Mouse (Mus musculus) liver, embryonic 15.5 days (tissue): ENCODE measurements around the gene Hs1bp3. TPM values are rescaled to one million over a fixed set of nuclear protein-coding genes. Genes with fewer than 3 reads are reported as not detected.
A peak's percentile ranks its signal among the peaks of the same experiment; 100 is the strongest.

Source experiments
- ATAC-seq: fragments of 200-750 bp; cut with Nextera tagmentation; 2 replicates; pipeline ENCODE4 v1.8.0; 2017; ENCODE audit warnings: moderate number of reproducible peaks, mild to moderate bottlenecking, moderate library complexity; ENCODE audit not compliant: insufficient read depth
- H3K27ac ChIP-seq: fragments of 300-500 bp; sonication (generic); replicated peaks from 2 replicates; pipeline ENCODE4 v1.5.1; 2015; ENCODE audit warnings: mild to moderate bottlenecking, inconsistent platforms
- H3K27me3 ChIP-seq: fragments of 300-500 bp; sonication (generic); 2 replicates; pipeline ENCODE4 v1.6.1; 2015; ENCODE audit warnings: mild to moderate bottlenecking, inconsistent platforms
- H3K36me3 ChIP-seq: fragments of 300-500 bp; sonication (generic); replicated peaks from 2 replicates; pipeline ENCODE4 v1.6.1; 2015; ENCODE audit warnings: moderate library complexity, mild to moderate bottlenecking, inconsistent platforms
- H3K4me1 ChIP-seq: fragments of 300-500 bp; sonication (generic); replicated peaks from 2 replicates; pipeline ENCODE4 v1.6.1; 2015; ENCODE audit warnings: inconsistent platforms
- H3K4me2 ChIP-seq: fragments of 300-500 bp; sonication (generic); 2 replicates; pipeline ENCODE4 v1.6.1; 2015; ENCODE audit warnings: moderate library complexity, mild to moderate bottlenecking, inconsistent platforms
- H3K4me3 ChIP-seq: fragments of 300-500 bp; sonication (generic); replicated peaks from 2 replicates; pipeline ENCODE4 v1.5.1; 2015; ENCODE audit warnings: mild to moderate bottlenecking, inconsistent platforms
- H3K9ac ChIP-seq: fragments of 300-500 bp; sonication (generic); 2 replicates; pipeline ENCODE4 v1.6.1; 2015; ENCODE audit warnings: moderate library complexity, mild to moderate bottlenecking, inconsistent platforms
- H3K9me3 ChIP-seq: fragments of 300-500 bp; sonication (generic); replicated peaks from 2 replicates; pipeline ENCODE4 v1.6.1; 2016; ENCODE audit warnings: inconsistent platforms
- WGBS: fragments of 180-500 bp; shearing (Covaris S2); methylation state at CpG from one replicate; pipeline ENCODE4 v1.1.7; 2015; ENCODE audit warnings: mixed read lengths; ENCODE audit not compliant: insufficient replicate concordance; 5-methylcytosine and 5-hydroxymethylcytosine counted together
- polyA plus RNA-seq: library from polyadenylated mRNA; unstranded; fragments of >200 nt; fragmentation: Nextera tagmentation; extraction: Ambion mirVana; gene quantifications from 2 replicates; pipeline ENCODE4 v1.2.1, GENCODE M21; 2015

The Hs1bp3 gene
- polyA plus RNA-seq, 1 experiment from 2014 or later: 4.0 TPM

- H3K36me3 ChIP-seq: no peaks in the 10 kb centered on the region
- 63% methylated on average over 6 of the region's 6 CpGs for WGBS
- H3K9me3 ChIP-seq: no peaks in the 10 kb centered on the region
- no peak overlapping the region for H3K9ac ChIP-seq
- H3K27ac ChIP-seq: no peak overlapping the region
- H3K4me1 ChIP-seq: no peaks in the 10 kb centered on the region
- no peak for ATAC-seq
- H3K4me2 ChIP-seq: no peak overlapping the region
- no peak overlapping the region for H3K4me3 ChIP-seq
- H3K27me3 ChIP-seq: no peaks in the 10 kb centered on the region
These were observed 51.1 kb downstream of the Hs1bp3 start for GRCm38 (mm10) chr12:8364321-8364838.

DNA sequence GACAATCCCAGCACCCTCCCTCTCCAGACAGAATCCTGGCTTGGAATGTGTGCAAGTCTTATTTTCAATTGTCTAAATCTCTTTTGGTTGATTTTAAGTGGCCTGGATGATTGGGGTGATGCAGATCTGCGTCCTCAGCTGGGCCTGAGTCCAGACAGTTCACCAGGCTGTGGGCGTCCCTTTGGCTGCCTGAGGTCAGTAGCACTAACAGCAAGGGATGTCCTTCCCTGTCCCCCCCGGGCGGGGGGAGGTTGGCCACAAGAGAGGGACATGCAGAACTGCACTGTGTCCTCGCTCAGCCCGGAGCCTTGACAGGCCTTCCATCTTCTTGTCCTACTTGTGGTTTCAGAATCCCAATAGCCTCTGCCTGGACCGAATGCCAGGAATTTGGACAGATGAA, 52.1 kb downstream of the Hs1bp3 start:
- H3K4me1 ChIP-seq: no peaks in the 10 kb centered on the region
- H3K4me3 ChIP-seq: no peak overlapping the region
- H3K9me3 ChIP-seq: no peaks in the 10 kb centered on the region
- H3K9ac ChIP-seq: no peak overlapping the region
- no peak overlapping the region for H3K4me2 ChIP-seq
- no peak overlapping the region for H3K27ac ChIP-seq
- no peak for ATAC-seq
- no peaks in the 10 kb centered on the region for H3K36me3 ChIP-seq
- WGBS: 53% methylated on average over 7 of the region's 7 CpGs
- H3K27me3 ChIP-seq: no peaks in the 10 kb centered on the region

- H3K9me3 ChIP-seq: no peaks in the 10 kb centered on the region
- H3K4me3 ChIP-seq: no peak overlapping the region
- no peak overlapping the region for H3K9ac ChIP-seq
- no peaks in the 10 kb centered on the region for H3K4me1 ChIP-seq
- no peaks in the 10 kb centered on the region for H3K27me3 ChIP-seq
- H3K4me2 ChIP-seq: no peak overlapping the region
- 52% methylated on average over 5 of the region's 5 CpGs for WGBS
- H3K27ac ChIP-seq: no peak overlapping the region
- ATAC-seq: no peak
- no peaks in the 10 kb centered on the region for H3K36me3 ChIP-seq
These were observed 52.8 kb downstream of the Hs1bp3 start for GRCm38 (mm10) chr12:8365905-8366576.

DNA sequence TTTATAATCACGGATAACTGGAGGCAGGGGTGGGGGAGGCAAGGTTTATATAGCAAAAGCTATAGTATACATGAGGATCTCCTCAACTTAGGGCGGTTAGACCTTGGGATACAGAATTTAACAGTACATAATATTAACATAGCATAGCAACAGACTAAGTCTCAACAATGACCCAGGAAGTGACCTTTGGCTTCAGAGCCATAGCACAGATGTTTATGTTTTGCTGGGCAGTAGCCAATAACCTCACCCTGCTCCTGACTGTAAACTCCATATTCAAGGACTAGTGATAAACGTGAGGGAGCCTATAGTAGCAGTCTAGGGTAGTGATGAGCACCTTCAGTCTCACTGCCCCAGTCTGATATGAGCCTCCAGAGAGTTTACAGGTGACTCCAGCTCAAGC, 53.5 kb downstream of the Hs1bp3 start:
- no peak overlapping the region for H3K9ac ChIP-seq
- no peaks in the 10 kb centered on the region for H3K4me1 ChIP-seq
- H3K36me3 ChIP-seq: no peaks in the 10 kb centered on the region
- no peaks in the 10 kb centered on the region for H3K27me3 ChIP-seq
- H3K9me3 ChIP-seq: no peaks in the 10 kb centered on the region
- ATAC-seq: no peak
- 49% methylated on average over 3 of the region's 3 CpGs for WGBS
- no peak overlapping the region for H3K27ac ChIP-seq
- no peak overlapping the region for H3K4me2 ChIP-seq
- H3K4me3 ChIP-seq: no peak overlapping the region

- H3K27me3 ChIP-seq: no peaks in the 10 kb centered on the region
- no peaks in the 10 kb centered on the region for H3K36me3 ChIP-seq
- H3K4me1 ChIP-seq: no peaks in the 10 kb centered on the region
- H3K9me3 ChIP-seq: no peaks in the 10 kb centered on the region
- H3K4me2 ChIP-seq: no peak overlapping the region
- ATAC-seq: no peak
- 32% methylated on average over 5 of the region's 5 CpGs for WGBS
- no peak overlapping the region for H3K27ac ChIP-seq
- no peak overlapping the region for H3K4me3 ChIP-seq
- no peak overlapping the region for H3K9ac ChIP-seq
These were observed 58.7 kb downstream of the Hs1bp3 start for GRCm38 (mm10) chr12:8371746-8372510.

DNA sequence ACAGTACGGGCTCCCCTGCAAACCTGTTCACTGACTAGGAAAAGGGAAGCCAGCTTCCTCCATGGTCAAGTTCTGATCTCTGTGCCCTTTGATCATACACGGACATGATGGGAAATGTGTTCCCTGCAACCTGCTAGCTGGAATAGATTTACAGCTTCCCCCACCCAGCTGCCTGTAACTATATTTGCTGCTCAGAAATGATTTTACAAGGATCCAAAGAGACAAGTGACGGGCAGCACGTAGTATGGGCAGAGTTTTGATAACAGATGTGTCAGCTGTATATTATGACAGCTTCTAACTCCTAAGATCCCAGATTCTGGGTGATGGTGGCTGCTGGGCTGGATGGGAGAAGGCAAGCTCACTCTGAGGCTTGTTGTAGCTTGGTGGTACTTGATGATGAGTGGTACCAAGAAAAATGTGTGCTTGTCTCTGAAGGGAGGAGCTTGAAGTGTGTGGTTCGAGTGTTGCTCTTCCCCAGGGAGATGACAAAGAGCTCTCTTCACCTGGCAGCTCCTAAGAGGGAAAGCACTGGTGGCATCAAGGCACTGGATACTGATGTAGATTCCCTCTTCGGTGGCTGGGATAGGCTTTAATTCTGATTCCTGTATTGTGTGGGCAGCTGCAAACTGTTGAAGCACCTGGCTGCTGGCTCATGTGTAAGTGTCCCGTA, 59.4 kb downstream of the Hs1bp3 start:
- Histone ChIP-seq H3K27me3 (no peaks in the 10 kb centered on the region), H3K9ac (no peak overlapping the region), H3K36me3 (no peaks in the 10 kb centered on the region), H3K27ac (no peak overlapping the region), H3K9me3 (no peaks in the 10 kb centered on the region), H3K4me3 (no peak overlapping the region), H3K4me2 (no peak overlapping the region), H3K4me1 (no peaks in the 10 kb centered on the region)
- no peak for ATAC-seq
- 62% methylated on average over 7 of the region's 7 CpGs for WGBS

DNA sequence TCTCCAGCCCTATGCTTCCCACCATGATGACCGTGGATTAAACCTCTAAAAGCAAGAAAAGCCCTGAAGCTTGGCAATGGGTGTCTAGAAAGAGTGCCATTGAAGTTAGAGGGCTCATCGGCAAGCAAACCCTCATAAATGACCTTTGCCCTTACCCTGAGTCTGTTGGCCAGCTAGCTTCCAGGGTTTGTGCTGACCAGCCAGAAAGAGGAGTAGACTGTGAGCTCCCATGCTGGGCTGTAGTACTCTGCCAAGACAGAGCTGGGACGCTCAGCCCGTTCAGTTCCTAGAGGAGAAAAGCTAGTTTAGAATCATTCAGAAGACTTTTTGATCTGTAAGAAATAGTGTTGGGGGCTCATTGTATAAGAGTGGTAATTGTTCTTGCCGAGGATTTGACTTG, 60.5 kb downstream of the Hs1bp3 start:
- H3K4me1 ChIP-seq: no peaks in the 10 kb centered on the region
- no peaks in the 10 kb centered on the region for H3K27me3 ChIP-seq
- H3K36me3 ChIP-seq: no peaks in the 10 kb centered on the region
- no peak overlapping the region for H3K27ac ChIP-seq
- 61% methylated on average over 5 of the region's 5 CpGs for WGBS
- no peak overlapping the region for H3K4me2 ChIP-seq
- H3K9ac ChIP-seq: no peak overlapping the region
- no peaks in the 10 kb centered on the region for H3K9me3 ChIP-seq
- H3K4me3 ChIP-seq: no peak overlapping the region
- no peak for ATAC-seq

DNA sequence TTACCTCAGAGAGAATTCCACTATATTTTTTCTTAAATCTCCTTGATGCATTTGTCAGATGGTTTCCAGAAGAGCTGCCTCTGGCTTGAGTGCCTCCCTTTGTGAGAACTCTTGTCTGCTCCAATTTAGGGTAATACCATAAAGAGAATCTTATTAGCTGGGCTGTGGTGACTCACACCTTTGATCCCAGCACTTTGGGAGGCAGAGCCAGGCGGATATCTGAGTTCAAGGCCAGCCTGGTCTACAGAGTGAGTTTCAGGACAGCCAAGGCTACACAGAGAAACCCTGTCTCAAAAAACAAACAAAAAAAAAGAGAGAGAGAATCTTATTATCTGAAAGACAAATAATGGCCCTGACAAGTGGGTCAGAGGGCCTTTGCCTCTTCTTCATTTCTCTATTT, 63.9 kb downstream of the Hs1bp3 start:
- Histone ChIP-seq H3K27me3 (no peaks in the 10 kb centered on the region), H3K27ac (no peak overlapping the region), H3K36me3 (no peaks in the 10 kb centered on the region), H3K4me2 (no peak overlapping the region), H3K9ac (no peak overlapping the region), H3K9me3 (no peaks in the 10 kb centered on the region), H3K4me3 (no peak overlapping the region), H3K4me1 (no peaks in the 10 kb centered on the region)
- WGBS: 45% methylated on average over 1 of the region's 1 CpGs
- no peak for ATAC-seq

DNA sequence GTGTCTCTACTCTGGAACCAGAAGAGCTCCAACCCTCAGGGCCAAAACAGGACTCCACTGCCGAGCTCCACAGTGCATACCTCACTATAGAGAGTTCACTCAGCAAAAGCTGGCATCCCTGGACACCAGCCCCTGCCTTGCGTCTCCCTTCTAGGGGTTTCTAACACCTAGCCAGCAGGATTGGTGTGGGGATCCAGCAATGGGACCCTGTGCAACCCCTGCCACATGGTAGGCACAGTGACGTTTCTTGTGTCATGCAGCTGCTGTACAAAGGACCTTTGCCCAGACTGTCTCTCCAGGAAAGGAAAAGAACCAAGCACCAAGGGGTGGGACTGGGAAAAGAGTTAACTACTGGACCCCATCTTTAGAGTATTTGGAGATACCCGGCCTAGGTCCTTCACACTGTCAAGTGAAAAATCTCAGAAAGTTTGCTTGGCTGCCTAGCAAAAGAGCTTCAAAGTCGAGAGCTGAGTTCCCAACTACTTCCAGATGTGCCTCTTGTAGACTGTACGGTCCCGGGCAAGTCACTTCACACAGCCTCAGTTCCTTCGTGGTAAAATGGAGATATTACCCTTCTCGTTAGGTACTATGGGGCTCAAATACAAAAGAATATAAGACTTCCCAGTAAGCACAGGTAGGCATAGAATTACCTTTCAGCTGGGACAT, 64.9 kb downstream of the Hs1bp3 start:
- H3K4me3 ChIP-seq: no peak overlapping the region
- whole genome bisulfite sequencing: 57% methylated on average over 9 of the region's 9 CpGs
- no peaks in the 10 kb centered on the region for H3K4me1 ChIP-seq
- H3K36me3 ChIP-seq: no peaks in the 10 kb centered on the region
- no peaks in the 10 kb centered on the region for H3K27me3 ChIP-seq
- H3K9ac ChIP-seq: no peak overlapping the region
- H3K27ac ChIP-seq: no peak overlapping the region
- no peak overlapping the region for H3K4me2 ChIP-seq
- ATAC-seq: no peak
- no peaks in the 10 kb centered on the region for H3K9me3 ChIP-seq

DNA sequence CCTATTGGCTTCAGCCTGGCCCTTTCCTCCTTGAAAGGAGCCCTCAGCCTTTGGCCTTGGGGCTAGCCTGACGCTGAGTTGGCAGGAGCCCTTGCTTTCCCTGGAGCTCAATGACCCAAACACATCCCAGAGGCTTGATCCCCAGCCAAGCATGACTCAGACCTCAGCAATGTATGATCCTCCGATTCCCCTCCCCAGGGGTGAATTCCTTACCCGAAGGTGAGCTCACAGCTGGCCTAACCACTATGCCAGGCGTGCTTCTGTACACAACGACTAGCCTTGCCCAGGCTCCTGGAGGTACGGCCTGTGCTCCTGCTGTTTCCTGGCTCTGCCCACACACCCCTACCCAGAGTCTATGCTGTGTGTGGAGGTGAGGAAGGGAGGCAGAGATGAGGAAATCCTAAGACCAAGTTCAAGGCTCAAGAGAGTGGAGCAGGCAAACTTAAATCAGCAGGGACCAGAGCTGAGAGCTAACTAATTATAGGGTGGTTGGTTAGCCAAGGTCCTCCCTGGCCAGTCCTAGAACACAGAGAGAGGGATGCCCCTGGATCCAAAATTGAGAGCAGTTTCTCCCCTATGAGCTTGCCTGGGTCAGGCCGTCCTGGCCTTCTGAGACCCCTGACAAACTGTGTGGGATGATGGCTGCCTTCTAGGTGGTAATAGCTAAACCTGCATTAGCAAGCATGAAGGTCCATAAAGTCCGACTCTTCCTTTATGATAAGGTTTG, 66.7 kb downstream of the Hs1bp3 start:
- Histone ChIP-seq H3K27me3 (no peaks in the 10 kb centered on the region), H3K4me3 (no peak overlapping the region), H3K9me3 (no peaks in the 10 kb centered on the region), H3K36me3 (no peaks in the 10 kb centered on the region), H3K9ac (no peak overlapping the region), H3K27ac (no peak overlapping the region), H3K4me1 (no peaks in the 10 kb centered on the region), H3K4me2 (no peak overlapping the region)
- 48% methylated on average over 8 of the region's 8 CpGs for WGBS
- ATAC-seq: peak; percentile 18; the same call in 1 of the 2 replicates
